Mouse (Mus musculus) left cerebral cortex, adult 6 months (tissue): Measurements from ENCODE around the gene Cyp2b19. TPM values are rescaled to one million over a fixed set of nuclear protein-coding genes. Genes with fewer than 3 reads are reported as not detected.

Experiments
- long read RNA-seq, 2 experiments: library from polyadenylated mRNA; unstranded; transcript quantifications; one replicate each; pipeline ENCODE4 v2.0.0; 2019 to 2020
- polyA plus RNA-seq: library from polyadenylated mRNA; unstranded; fragments of <200 nt; fragmentation: Nextera tagmentation; gene quantifications from 2 replicates; pipeline ENCODE4 v1.2.3, GENCODE M21; 2021

Cyp2b19 gene
- 0.07 TPM in 1 of 2 replicates, not detected in the other for polyA plus RNA-seq
- long read RNA-seq, experiment 1 = 0 reads
- long read RNA-seq, experiment 2 = 0 reads

GRCm38 (mm10) chr7:26756842-26757241, at the start of gene Cyp2b19:
TSS of gene Cyp2b19 (plus strand) at chr7:26757142.

GRCm38 (mm10) chr7:26808592-26808991, 51.6 kb downstream of the Cyp2b19 start, which contains the start of gene Cyp2g1:
TSS of gene Cyp2g1 (plus strand) at chr7:26808892.

Other genes starting within 250 kb of the Cyp2b19 start
- not detected in 2 replicates for gene Nlrp9a, start 222.1 kb upstream of the Cyp2b19 start, polyA plus RNA-seq
- 0.03 TPM in 1 of 2 replicates, not detected in the other for gene Vmn1r185, start 138.7 kb upstream of the Cyp2b19 start, polyA plus RNA-seq
- not detected in 2 replicates for gene Cyp2b23, start 70.7 kb upstream of the Cyp2b19 start, polyA plus RNA-seq
- not detected in 2 replicates for gene Cyp2g1, start 51.8 kb downstream of the Cyp2b19 start, polyA plus RNA-seq
- gene Cyp2a5, start 78.2 kb downstream of the Cyp2b19 start, polyA plus RNA-seq = 0.20 and 0.94 TPM in 2 replicates
- gene Cyp2a22, start 182.2 kb downstream of the Cyp2b19 start, polyA plus RNA-seq = not detected in 2 replicates